Mouse (Mus musculus) kidney, postnatal 36 days (tissue): Measurements from ENCODE around the gene Sirt7.

ENCODE experiments used
- DNase-seq, 2 experiments: peaks; one replicate each; pipeline ENCODE4 v3.0.0; 2021 to 2022; ENCODE audit warnings: mixed read lengths in 2 of 2

Sirt7 gene

DNA sequence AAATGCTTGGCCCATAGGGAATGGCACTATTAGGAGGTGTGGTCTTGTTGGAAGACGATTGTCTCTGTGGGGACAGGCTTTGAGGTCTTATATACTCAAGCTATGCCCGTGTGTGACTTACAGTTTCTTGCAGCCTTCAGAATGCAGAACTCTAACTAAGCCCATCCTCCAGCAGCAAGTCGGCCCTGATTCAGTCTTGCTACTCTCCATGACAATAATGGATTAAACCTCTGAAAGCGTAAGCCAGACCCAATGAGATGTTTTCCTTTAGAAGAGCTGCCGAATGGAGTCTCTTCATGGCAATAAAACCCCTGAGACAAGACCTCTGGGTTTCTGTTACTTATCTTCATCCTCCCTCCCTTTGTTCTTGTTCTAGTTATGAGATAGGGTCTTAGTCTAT, 9.8 kb upstream of the Sirt7 start:
- no peak for DNase-seq

DNA sequence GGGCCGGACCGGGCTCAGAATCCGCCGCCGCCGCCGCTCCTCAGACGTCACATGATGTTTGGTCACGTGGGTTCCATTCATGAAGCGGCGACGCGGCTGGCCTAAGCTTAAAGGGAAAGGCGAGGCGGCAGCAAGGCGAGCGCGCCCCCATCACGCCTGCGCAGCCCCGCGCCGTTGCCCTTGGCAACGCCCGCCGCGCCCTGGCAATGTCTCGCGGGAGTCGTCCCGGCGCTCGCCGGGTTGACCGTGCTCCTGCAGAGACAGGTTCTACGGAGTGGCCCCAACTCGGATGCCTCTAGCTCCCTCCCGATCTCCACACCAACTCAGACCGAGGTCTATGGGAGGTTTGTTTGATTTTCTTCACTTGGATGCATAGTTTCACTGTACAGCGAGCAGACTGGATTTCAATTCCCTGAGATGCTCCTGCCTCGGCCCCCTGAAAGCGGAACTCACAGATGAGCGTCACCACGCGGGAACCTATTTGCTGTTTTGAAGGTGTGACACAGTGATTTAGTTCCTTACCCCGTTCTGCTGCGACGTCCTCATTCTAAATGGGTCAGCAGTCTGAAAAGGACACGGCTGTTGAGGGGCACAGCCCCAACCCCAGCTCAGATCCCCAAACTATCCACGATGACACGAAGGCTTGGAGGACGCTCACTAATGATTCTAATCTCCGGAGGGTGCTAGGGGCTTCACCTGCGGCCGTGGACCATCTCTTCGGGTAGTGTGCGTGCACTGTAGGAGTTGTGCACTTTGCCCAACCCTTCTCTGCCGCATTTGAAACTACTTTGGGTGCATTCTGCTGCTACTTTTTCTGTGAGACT, 8.7 kb upstream of the Sirt7 start, which contains the start of gene Mafg:
TSS of gene Mafg (minus strand) at position 81 of the 824 bp plus-strand sequence.
- peak; percentile 96 to 97 for DNase-seq

DNA sequence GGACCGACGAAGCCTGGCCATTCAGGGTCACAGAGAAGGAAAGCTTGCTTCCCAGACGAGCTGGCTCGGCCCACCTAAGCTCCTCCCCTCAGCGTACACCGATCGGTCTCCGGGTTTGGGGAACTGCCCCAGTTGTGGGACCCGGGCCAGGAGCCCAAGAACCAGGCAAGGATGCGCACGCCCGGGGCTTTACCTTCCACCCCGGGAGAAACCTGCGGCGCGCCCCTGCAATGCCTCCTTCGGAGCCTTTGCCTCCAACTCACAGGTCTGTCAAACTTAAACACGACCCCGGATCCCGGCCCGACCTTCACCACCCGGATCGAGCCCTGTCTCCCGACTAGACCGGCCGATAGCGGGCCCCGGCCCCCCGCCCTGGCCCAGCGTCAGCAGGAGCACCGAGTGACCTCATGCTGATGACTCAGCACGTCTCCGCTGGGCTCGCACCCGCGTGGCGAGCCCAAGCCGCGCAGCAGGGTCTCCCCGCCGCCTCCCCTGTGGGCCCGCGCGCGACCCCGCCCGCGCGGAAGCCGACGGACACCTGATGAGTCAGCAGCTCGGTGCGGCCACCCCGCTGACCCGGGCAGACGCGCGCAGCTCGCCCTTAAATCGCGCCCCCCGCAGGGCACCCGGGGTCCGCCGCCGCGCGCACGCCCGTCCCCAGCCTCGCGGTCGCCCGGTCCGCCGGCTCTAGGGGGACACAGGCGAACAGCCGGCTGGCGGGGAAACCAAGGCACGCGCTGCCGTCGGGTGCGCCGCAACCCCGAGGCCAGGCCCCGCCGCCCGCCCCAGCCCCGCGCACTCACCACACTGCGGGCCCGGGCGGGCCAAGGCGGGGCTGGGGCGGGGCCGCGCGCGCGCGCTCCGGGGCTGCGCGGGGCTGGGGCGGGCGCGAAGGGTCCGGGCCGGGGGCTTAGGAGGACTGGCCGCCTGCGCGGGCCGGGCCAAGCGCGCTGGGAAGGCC, 7.8 kb upstream of the Sirt7 start:
- DNase-seq = peak; percentile 89 to 92

DNA sequence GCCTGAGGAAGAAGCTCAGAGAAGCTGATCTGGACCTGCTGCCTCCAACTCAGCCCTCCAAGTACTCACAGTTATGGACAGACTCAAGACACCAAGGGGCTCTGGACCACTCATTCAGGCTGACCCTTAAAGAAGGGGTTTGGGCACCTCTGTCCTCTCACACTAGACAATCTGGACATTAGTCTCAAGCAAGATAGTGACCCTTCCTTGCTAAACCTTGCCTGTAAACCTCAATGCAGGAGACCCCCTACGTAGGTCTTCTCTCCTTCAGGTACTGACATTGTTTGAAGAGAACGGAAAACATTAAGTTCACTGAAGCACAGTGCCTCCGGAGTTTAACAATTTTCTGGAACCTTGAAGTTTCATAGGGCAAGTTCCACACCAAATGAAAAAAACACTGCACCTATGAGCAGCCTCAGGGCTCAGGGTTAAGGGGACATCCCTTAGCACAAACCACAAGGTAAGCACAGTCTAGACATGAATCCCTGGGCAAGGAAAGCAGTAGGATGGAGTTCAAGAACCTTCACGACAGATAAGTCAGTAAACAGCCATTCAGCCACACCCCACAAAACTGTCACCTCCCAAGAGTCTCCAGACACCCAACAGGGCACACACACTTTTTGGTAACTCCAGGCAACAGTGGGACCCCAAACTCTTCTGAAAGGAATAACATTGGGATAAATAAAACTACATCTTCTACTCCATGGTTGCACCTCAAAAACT, 6.8 kb upstream of the Sirt7 start:
- DNase-seq = no peak

DNA sequence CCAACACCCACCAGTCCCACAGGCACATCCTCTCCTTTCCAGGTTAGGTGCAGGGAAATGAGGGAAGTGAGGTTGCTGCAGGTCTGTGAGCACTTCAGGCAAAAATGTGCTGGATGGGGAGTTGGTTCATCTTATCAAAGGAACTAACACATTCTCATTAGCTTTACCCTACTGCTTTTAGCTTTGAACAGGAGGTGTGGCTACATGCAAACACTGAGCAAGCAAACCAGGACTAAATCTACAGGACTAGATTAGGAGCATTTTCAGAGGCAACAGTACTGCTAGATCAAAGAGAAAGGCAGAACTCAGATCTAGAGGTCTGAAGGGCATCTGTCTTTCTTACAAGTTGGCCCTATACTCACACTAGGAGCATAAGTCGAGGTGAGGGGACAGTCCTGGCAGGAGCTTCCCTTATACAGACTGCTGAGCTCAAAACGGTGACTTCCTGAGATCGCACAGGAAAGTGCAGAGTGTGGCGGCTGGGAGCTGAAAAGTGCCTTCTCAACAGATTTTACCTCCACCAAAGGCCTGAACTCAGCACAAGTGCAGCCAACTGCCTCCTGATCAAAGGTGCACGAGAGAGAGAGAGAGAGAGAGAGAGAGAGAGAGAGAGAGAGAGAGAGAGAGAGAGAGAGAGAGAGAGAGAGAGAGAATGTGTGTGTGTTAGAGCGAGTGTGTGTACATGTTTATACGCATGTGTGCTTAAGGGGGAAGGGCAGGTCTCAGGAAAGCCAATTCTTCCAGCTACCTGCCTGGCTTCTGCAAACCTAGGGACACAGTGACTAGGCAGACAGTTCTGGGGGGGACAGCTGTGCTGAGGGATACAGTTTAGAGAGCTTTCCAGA, 6.1 kb upstream of the Sirt7 start:
- peak; percentile 66 to 79 for DNase-seq

DNA sequence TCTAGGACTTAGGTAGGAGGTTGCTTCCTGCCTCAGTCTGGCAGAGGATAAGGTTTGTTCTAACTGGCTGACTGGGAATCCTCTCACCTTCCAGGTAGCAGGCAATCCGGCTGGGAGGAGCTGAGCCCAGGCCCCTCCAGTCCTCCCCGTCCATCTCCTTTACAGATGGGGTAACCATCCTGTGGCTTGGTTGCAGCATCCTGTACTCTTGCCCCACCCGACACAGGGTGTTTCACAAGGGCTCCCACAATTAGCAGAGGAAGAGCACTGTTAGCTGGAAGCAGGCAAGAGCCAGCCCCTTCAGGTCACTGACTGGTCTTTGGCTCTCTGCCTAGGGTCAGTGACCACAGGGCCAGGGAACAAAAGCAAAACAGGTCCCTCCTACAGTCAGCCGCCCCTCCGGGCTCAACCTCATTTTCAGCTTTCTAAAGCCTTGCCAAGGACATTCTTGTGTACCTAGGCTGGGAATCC, 5.4 kb upstream of the Sirt7 start:
- DNase-seq = peak; percentile 88 to 91

DNA sequence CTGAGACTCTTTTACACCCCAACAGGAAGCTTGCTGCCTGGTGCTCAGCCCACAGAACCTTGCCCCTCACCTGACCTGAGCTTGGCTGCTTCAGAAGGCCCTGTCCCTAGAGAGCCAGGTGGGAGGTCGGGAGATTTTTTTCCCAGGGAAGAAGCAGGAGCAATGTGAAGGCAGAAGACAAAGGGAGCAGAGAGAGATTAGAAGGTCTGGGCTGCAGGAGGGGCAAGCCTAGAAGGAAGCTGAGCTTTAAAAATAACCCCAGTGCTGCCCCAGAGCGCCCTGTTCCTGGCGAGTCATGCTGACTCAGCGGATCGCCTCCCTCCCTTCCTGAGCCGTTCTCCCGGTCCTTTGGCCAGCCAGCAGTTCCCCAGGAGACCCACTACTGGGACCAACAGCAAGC, 4.9 kb upstream of the Sirt7 start:
- peak; percentile 63 to 77 for DNase-seq

DNA sequence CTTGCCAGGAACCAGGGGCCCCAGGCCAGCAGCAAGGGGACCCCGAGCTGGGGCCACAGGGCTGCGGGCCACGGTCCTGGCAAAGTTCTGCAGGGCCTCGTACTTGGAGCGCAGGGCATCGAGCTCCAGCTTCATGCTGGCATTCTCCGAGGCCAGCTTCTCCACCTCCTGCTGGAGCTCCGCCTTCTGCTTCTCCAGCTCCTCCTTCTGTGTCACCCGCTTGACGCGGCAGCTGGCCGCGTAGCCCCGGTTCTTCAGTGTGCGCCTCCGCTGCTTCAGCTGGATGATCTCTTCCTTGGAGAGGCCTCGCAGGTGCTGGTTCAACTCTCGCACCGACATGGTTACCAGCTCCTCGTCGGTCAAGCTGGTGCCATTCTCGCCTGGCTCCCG, 4.3 kb upstream of the Sirt7 start:
- DNase-seq = peak; percentile 75 to 79

DNA sequence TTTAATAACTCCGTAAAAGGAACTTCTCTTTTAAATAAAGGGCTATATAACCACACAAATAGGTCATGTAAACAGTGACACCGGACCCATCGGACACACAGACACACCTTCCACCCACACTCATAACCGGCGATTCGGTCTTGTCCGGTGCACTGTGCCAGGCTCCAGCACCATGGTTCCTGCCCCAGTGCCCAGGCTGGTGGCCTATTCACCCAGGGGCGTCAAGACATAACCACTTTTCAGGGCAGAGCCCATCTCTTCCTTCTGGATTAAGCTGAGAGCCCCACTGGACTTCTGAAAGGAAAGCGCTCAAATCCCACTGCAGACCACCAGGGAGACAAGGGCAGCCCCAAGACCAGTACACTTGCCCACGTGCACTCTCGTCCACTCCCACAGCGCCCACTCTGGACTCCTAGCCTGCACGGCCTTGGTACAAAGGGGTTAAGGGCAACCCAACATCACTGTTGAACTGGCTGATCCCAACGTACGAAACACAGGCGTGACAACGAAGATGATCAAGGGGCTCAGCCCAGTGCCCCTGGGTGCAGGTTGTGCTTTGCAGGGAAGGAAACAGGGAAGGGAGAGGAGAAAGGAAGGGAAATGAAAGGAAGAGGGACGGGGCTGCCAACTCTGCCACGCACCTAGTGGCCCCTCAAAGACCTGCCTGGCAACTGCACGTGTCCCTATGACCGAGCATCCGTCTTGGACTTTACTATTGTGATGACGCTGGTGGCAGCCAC, 3.7 kb upstream of the Sirt7 start:
- no peak for DNase-seq

DNA sequence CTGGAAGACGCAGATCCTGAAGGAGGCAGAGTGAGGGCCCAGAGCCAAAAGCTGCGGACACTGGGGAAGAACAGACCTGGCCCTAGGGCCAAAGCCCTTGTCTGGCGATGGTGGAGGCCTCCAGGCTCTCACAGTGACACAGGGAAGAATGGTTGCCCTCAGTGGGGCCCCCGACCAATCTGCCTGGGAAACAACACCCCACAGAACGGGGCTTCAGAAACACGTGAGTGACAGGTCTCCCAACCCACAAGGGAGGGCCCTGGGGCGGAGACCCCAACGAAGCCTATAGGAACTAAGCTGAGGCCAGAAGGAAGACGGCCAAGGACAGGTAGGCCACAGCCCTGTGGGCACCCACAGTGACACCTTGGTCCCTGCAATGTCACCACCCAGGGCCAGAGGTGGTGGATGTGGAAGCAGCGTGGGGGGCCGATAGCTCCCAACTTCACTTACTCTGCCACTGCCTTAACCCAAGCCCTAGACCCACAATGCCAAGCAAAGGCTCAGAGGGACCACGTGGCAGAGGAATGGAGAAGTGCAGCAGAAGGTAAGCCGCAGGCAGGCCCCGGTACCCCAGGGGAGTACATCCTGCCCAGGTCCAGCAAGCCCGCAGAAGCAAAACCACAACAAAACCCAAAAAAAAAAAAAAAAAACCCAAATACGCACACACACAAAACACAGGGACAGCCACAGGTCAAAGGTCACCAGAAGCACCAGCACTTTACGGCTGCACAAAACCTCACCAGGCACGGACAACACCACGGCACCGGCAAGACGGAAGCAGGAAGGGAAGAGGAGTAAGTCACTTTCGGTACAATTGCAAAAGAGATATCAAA, 2.6 kb upstream of the Sirt7 start:
- DNase-seq = peak; percentile 52 to 61

DNA sequence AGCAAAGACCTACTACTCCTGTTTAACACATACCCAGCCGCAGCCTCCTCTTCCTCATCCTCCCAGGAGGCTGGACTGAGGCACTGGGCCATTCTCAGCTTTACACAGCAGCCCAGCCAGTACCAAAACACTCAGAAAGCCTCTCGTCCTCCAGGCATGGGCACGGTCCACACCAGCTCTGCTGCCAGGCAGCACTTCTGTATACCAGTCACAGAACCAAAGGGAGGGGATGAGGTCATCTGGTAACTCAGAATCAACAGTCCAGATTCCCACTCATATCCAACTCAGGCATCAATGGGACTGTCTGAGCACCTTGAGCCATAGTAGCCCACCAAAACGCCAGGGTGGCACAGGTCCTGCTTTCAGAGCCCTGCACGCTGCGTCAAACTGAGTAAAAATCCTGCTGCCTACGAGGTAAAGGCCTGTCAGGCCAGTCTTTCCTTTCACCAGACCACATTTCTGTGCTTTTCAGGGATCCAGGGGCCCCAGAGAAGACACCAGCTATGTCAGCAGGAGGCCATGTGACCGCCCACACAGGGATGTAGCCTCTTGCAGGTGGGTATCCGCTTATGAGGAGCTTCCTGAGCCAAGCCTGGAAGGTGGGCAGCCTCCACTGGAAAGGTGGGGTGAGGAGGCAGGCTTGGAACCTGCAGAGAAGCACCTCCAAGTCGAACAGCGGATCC, 1.9 kb upstream of the Sirt7 start:
- no peak for DNase-seq

DNA sequence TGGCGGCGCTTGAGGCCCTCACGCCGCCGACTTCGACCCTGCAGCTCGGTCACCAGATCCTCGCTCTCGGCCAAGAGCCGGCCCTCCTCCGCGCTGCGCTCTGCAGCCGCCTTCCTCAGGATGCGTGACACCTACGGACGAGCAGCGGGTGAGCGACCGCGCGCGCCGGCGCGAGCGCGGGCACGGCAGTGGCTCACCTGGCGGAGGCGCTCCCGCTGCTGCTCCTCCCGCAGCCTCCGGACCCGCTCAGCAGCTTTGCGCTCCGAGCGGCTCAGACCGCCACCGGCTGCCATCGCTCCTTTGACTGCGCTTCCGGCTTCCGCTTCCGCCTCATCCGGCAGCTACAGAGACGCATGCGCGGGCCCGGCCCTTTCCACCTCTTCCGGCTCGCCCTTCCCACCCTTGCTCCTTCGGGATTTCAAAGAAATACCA, 344 bp downstream of the Sirt7 start:
- peak; percentile 89 to 95 for DNase-seq

DNA sequence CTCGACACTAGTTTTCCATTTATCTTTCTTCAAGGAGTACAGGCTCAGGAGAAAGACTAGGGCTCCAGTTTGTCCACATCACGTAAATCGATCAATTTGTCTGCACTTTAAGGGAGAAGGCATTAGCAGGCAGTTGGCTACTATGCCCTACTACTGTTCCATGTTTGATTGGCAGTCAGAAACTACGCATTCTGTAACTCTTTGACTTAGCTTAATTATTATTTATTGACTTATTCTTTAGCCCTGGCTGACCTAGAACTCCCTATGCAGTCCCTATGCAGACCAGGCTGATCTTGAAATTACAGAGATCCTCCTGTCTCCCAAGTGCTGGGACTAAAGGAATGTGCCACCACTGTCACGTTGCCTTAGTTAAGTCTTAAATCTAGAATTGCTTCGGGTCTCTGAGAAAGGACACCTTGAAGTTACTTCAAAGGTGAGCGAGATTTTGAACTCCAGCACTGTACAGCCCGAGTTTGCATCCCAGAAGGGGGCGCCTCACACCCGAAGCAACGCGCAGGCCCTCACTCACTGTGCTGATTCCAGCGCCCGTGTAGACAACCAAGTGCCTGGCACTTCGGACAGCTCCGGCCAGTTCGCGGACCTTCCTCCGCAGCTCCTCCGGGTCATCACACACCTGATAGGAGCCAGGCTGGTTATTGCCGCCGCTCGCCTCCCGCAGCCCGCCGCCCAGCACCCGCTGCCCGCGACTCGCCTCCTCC, 920 bp downstream of the Sirt7 start:
- DNase-seq = peak; percentile 81 to 89

DNA sequence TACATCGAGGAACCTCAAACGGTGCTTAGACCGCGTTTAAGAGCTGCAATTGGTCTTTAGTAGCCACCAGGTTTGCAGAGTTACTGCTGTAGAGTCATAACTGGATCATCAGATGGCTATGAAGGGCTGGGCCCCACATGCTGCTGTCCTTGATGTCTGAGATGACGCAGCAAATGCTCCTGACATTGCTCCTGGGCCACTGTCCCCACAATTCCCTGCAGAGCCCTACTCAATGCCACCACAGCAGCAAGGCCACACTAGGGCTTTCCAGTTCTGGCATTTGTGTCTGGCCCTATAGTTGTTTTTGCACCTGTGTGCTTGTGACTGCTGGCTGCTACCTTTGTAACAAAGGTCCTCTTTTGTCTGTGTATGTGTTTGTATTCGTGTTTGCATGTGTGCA, 2.2 kb downstream of the Sirt7 start:
- no peak for DNase-seq

DNA sequence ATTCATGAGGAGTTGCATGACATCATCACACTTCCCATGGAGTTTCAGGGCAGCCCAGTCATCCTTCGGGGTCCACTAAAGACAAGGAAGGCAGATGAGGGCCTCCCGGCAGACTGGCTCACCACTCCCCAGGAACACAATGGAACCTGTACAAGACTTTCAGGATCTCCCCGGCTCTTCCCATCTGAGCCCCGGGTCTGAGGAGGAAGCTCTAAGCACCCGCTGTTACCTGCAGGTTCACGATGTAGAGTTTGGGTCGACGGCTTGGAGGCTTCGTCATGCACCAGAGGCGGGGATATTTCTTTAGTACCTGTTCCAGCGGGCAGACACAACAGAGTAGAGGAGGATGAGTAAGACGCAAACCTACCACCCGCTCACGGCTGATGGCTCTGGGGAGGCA, 4.8 kb downstream of the Sirt7 start:
- no peak for DNase-seq

DNA sequence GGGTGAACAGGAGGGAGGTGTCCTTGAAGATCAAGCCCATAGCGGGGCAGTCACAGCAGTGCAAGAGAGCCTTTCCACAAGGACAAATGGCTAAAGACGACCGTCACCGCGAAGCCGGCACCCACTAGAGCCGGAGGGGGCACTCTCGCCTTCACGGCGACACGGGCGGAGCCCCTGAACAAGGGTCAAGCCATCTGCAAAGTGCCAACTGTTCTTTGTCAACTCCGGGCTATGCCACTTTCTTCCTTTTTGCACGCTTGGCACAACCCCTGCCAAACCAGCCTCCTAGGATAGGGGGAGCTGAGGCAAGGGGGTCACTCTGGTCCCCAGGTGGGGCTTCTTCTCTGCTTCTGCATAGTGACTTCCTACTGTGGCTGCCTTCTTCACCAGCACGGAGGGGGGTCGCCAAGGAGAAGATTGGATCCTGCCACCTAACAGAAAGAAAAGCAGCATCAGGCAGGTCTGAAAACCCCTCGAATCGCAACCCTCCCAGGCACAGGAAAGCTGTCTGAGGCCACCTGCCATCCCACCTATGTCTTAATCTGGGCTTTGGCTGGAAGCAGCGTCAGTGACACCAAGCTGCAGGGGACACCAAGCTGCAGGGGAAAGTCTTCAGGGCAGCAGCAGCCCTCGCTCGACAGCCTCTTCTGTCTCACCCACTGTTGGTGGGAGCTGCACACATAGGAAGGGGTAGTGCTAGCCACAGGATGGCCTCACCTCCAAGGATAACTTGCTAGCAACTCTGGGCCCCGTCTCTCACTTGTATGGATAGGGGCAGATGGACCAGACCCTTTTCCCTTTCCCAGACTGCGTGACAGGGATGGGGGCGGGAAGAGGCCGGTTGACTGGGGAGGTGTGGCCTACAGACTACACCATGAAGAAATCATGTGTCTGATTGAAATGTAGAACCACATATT, 6.2 kb downstream of the Sirt7 start:
- no peak for DNase-seq

DNA sequence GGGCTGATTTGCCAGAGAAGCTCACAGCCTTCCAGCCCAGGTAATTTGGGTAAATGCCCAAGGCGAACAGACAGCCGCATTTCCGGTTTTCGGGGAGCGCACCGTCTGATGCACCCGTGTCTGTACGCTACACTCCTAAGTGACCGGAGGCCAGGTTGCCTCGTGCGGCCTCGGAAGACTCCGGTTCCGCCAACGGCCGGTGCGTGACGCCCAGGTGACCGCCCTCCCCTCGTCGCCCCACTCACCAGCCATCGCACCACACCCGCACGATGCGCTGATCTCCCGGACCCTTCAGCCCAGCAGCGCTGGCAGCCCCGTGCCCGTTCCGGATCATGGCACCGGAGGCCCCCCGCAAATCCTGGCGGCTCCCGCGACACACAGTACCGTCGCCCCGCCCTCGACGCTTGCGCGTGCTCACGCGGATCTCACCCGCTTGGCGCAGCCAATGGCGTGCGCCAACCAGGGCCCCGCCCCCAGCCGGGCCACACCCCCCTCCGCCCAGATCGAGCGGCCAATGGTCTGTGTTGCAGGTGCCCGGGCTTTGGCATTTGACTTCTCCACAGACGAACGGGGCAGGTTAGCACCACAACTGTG, 7.4 kb downstream of the Sirt7 start, which contains the start of gene Pcyt2:
TSS of gene Pcyt2 (minus strand) at position 418 of the 594 bp plus-strand sequence.
- DNase-seq = peak; percentile 95 to 98
